Mouse (Mus musculus): Measurements from ENCODE around the gene Slco2b1. TPM values are rescaled to one million over a fixed set of nuclear protein-coding genes. Genes with fewer than 3 reads are reported as not detected.
A peak's percentile ranks its signal among the peaks of the same experiment; 100 is the strongest.

Gene Slco2b1
- polyA plus RNA-seq, 1 experiment from 2014 or later: 2.9 TPM

DNA sequence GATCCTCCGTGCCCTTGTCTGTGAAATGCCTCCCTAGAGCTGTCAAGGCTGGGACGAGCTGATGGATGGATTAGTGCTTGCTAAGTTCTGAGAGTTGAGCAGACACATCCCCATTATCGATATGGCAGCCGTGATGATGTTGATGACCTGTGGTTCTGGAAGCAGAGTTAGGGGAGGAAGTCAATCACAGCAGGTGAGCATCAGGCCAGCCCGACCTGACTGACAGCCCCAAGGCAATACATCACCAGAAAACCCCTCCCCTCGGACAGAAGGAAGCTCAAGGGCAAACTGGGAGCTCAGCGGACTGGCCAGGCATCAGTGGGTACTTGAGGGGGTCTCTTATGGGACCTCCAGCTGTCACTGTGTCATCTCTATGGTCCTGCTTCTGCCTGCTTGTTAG, 1.1 kb downstream of the Slco2b1 start:
- ATAC-seq (ENCODE audit: insufficient read depth): no peak
- no peak for TF ChIP-seq CTCF (IDR thresholded peaks at IDR 0.05; ENCODE audit: low read depth)
- Histone ChIP-seq H3K27me3 (ENCODE audit: insufficient read depth, low read length) (no peaks in the 10 kb centered on the region), H3K4me2 (no peak overlapping the region), H3K36me3 (ENCODE audit: insufficient read depth) (no peaks in the 10 kb centered on the region), H3K9ac (no peak overlapping the region), H3K4me1 (ENCODE audit: insufficient read depth) (peaks cover 14% of the 10 kb centered on the region), H3K27ac (ENCODE audit: low read depth) (no peak overlapping the region), H3K4me3 (ENCODE audit: low read depth, low read length) (no peak overlapping the region), H3K9me3 (ENCODE audit: low read depth, low read length) (no peaks in the 10 kb centered on the region)
- 51% methylated on average over 7 of the region's 7 CpGs for WGBS
- DNase-seq: no peak

GRCm38 (mm10) chr7:99708750-99709149, 2.4 kb downstream of the Slco2b1 start:
- Histone ChIP-seq H3K4me1 (ENCODE audit: insufficient read depth) (peaks cover 14% of the 10 kb centered on the region), H3K4me2 (no peak overlapping the region), H3K36me3 (ENCODE audit: insufficient read depth) (no peaks in the 10 kb centered on the region), H3K4me3 (ENCODE audit: low read depth, low read length) (no peak overlapping the region), H3K27me3 (ENCODE audit: insufficient read depth, low read length) (no peaks in the 10 kb centered on the region), H3K9me3 (ENCODE audit: low read depth, low read length) (no peaks in the 10 kb centered on the region), H3K9ac (no peak overlapping the region), H3K27ac (ENCODE audit: low read depth) (no peak overlapping the region)
- TF ChIP-seq CTCF (IDR thresholded peaks at IDR 0.05; ENCODE audit: low read depth): no peak
- WGBS: 69% methylated on average over 5 of the region's 5 CpGs
- ATAC-seq (ENCODE audit: insufficient read depth): no peak
- no peak for DNase-seq

DNA sequence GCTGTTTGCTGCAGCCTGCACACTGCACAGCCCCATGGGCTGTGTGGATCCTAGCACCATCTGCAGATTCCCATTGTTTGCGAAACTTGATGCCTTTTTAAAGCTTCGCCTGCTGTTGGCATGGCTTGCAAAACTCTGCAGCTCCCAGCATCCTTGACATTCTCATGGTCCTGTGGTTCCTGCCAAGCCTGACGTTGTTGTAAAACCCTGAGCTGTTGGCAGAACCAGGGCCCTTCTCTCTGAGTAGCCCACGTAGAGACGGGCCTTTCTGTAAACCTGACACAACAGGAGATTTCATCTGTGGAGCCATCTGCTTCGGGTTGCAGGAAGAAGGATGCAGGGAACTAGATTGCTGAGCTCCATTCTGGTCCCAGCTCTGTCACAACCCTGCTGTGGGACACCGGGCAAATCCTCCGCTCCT, 2.8 kb downstream of the Slco2b1 start:
- Histone ChIP-seq H3K4me2 (no peak overlapping the region), H3K36me3 (ENCODE audit: insufficient read depth) (no peaks in the 10 kb centered on the region), H3K27me3 (ENCODE audit: insufficient read depth, low read length) (no peaks in the 10 kb centered on the region), H3K27ac (ENCODE audit: low read depth) (no peak overlapping the region), H3K9ac (no peak overlapping the region), H3K4me1 (ENCODE audit: insufficient read depth) (peaks cover 14% of the 10 kb centered on the region), H3K9me3 (ENCODE audit: low read depth, low read length) (no peaks in the 10 kb centered on the region), H3K4me3 (ENCODE audit: low read depth, low read length) (no peak overlapping the region)
- 64% methylated on average over 8 of the region's 8 CpGs for WGBS
- no peak; the same call in 1 of the 2 replicates for ATAC-seq (ENCODE audit: insufficient read depth)
- DNase-seq: peak; percentile 14
- no peak for TF ChIP-seq CTCF (IDR thresholded peaks at IDR 0.05; ENCODE audit: low read depth)

- no peak for TF ChIP-seq CTCF (IDR thresholded peaks at IDR 0.05; ENCODE audit: low read depth)
- Histone ChIP-seq H3K27me3 (ENCODE audit: insufficient read depth, low read length) (no peaks in the 10 kb centered on the region), H3K27ac (ENCODE audit: low read depth) (peak overlapping the region; percentile 34; the same call in 1 of the 2 replicates), H3K4me3 (ENCODE audit: low read depth, low read length) (no peak overlapping the region), H3K36me3 (ENCODE audit: insufficient read depth) (no peaks in the 10 kb centered on the region), H3K4me2 (no peak overlapping the region), H3K9ac (no peak overlapping the region), H3K9me3 (ENCODE audit: low read depth, low read length) (no peaks in the 10 kb centered on the region), H3K4me1 (ENCODE audit: insufficient read depth) (peaks cover 14% of the 10 kb centered on the region)
- DNase-seq (no peak), ATAC-seq (ENCODE audit: insufficient read depth) (no peak)
- WGBS: 54% methylated on average over 6 of the region's 6 CpGs
These were observed 3.5 kb downstream of the Slco2b1 start for GRCm38 (mm10) chr7:99707671-99708070.

GRCm38 (mm10) chr7:99707038-99707595, 4.0 kb downstream of the Slco2b1 start:
- peaks cover 18% of the 10 kb centered on the region for H3K4me1 ChIP-seq (ENCODE audit: insufficient read depth)
- no peak overlapping the region for H3K9ac ChIP-seq
- no peak for ATAC-seq (ENCODE audit: insufficient read depth)
- no peaks in the 10 kb centered on the region for H3K36me3 ChIP-seq (ENCODE audit: insufficient read depth)
- H3K9me3 ChIP-seq (ENCODE audit: low read depth, low read length): no peaks in the 10 kb centered on the region
- H3K27ac ChIP-seq (ENCODE audit: low read depth): peak overlapping the region; percentile 34; the same call in 1 of the 2 replicates
- H3K27me3 ChIP-seq (ENCODE audit: insufficient read depth, low read length): no peaks in the 10 kb centered on the region
- no peak for TF ChIP-seq CTCF (IDR thresholded peaks at IDR 0.05; ENCODE audit: low read depth)
- no peak for DNase-seq
- no peak overlapping the region for H3K4me2 ChIP-seq
- no peak overlapping the region for H3K4me3 ChIP-seq (ENCODE audit: low read depth, low read length)
- 37% methylated on average over 4 of the region's 4 CpGs for WGBS

GRCm38 (mm10) chr7:99706341-99707037, 4.7 kb downstream of the Slco2b1 start:
- H3K27me3 ChIP-seq (ENCODE audit: insufficient read depth, low read length): no peaks in the 10 kb centered on the region
- H3K4me2 ChIP-seq: peak overlapping the region; percentile 13; the same call in 1 of the 2 replicates
- DNase-seq (peak; percentile 62), ATAC-seq (ENCODE audit: insufficient read depth) (peak; percentile 64)
- no peak overlapping the region for H3K27ac ChIP-seq (ENCODE audit: low read depth)
- no peak overlapping the region for H3K9ac ChIP-seq
- no peak overlapping the region for H3K4me3 ChIP-seq (ENCODE audit: low read depth, low read length)
- H3K4me1 ChIP-seq (ENCODE audit: insufficient read depth): peaks cover 23% of the 10 kb centered on the region
- 47% methylated on average over 4 of the region's 4 CpGs for WGBS
- no peaks in the 10 kb centered on the region for H3K9me3 ChIP-seq (ENCODE audit: low read depth, low read length)
- H3K36me3 ChIP-seq (ENCODE audit: insufficient read depth): no peaks in the 10 kb centered on the region
- TF ChIP-seq CTCF (IDR thresholded peaks at IDR 0.05; ENCODE audit: low read depth): no peak

- no peaks in the 10 kb centered on the region for H3K36me3 ChIP-seq (ENCODE audit: insufficient read depth)
- no peaks in the 10 kb centered on the region for H3K9me3 ChIP-seq (ENCODE audit: low read depth, low read length)
- H3K9ac ChIP-seq: no peak overlapping the region
- ATAC-seq (ENCODE audit: insufficient read depth) (no peak), DNase-seq (no peak)
- 78% methylated on average over 3 of the region's 3 CpGs for WGBS
- H3K27ac ChIP-seq (ENCODE audit: low read depth): 0 out of 2 replicates have a peak overlapping the region, but pooled peaks have one; percentile 24
- TF ChIP-seq CTCF (IDR thresholded peaks at IDR 0.05; ENCODE audit: low read depth): no peak
- H3K27me3 ChIP-seq (ENCODE audit: insufficient read depth, low read length): no peaks in the 10 kb centered on the region
- H3K4me1 ChIP-seq (ENCODE audit: insufficient read depth): peaks cover 26% of the 10 kb centered on the region
- no peak overlapping the region for H3K4me2 ChIP-seq
- no peak overlapping the region for H3K4me3 ChIP-seq (ENCODE audit: low read depth, low read length)
These were observed 6.2 kb downstream of the Slco2b1 start for GRCm38 (mm10) chr7:99704736-99705519.
